Comparison of ENCODE assay signal across 15 mouse cellular contexts in the genomic region with DNA sequence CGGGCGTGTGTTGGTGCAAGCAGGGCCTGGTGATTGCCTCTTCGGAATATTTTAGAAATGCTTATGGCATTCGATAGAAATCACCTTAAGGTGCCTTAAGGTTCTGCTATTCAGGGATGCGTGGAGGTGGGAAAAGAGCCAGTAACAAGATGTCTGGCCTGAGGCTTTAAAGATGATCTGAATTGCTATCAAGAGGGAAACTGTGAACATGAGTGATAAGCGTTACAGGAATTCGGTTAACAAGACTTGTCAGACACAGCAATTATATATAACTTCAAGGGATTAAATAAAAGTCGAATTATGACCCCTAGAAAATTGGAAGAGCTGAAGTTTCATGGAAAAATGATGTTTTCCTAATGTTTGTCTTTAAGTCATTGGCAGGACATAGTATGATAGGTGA. TPM values are rescaled to one million over a fixed set of nuclear protein-coding genes. Genes with fewer than 3 reads are reported as not detected.
DNase-seq lines count a peak whose midpoint lies in the region; ATAC-seq lines count a peak whose summit lies in the region.
"Had no signal": no experiment of that assay in that cellular context is flagged by ENCODE, and none has a peak within 500 bp of the region (broad histone marks: within the 10 kb centered on the region; RNA-seq: fewer than 3 reads in every experiment).

No protein-coding gene starts in this region.

- no peak overlapping the region for H3K4me3 ChIP-seq in hindbrain, embryonic 13.5 days
- H3K4me3 ChIP-seq in hindbrain, embryonic 11.5 days (ENCODE audit: low read depth, low read length): no peak overlapping the region
- H3K4me3 ChIP-seq in midbrain, embryonic 15.5 days: no peak overlapping the region
- H3K4me3 ChIP-seq in midbrain, embryonic 11.5 days (ENCODE audit: low read depth, low read length): no peak overlapping the region
- H3K4me3 ChIP-seq in forebrain, embryonic 15.5 days: no peak overlapping the region
- H3K4me3 ChIP-seq in stomach, embryonic 15.5 days (replicated peaks): no peak overlapping the region

- no peaks in the 10 kb centered on the region for H3K27me3 ChIP-seq in hindbrain, embryonic 13.5 days
- no peaks in the 10 kb centered on the region for H3K27me3 ChIP-seq in hindbrain, embryonic 11.5 days (ENCODE audit: control insufficient read depth, insufficient read depth, low read length)
- no peaks in the 10 kb centered on the region for H3K27me3 ChIP-seq in midbrain, embryonic 15.5 days (replicated peaks)
- no peaks in the 10 kb centered on the region; the same call in 1 of the 2 replicates for H3K27me3 ChIP-seq in midbrain, embryonic 11.5 days (ENCODE audit: control insufficient read depth, insufficient read depth, low read length)
- H3K27me3 ChIP-seq in forebrain, embryonic 15.5 days: no peaks in the 10 kb centered on the region
- H3K27me3 ChIP-seq in stomach, embryonic 15.5 days (replicated peaks): no peaks in the 10 kb centered on the region
- H3K27me3 ChIP-seq: Patski had no signal

- H3K4me1 ChIP-seq in hindbrain, embryonic 13.5 days (replicated peaks): peaks cover 53% of the 10 kb centered on the region
- H3K4me1 ChIP-seq in hindbrain, embryonic 11.5 days (replicated peaks; ENCODE audit: control insufficient read depth, insufficient read depth, low read length): peaks cover 4% of the 10 kb centered on the region; the same call in 1 of the 2 replicates
- H3K4me1 ChIP-seq in midbrain, embryonic 15.5 days: peaks cover 46% of the 10 kb centered on the region
- peaks cover 28% of the 10 kb centered on the region for H3K4me1 ChIP-seq in midbrain, embryonic 11.5 days (ENCODE audit: control insufficient read depth, insufficient read depth, low read length)
- H3K4me1 ChIP-seq in forebrain, embryonic 15.5 days: peaks cover 77% of the 10 kb centered on the region
- H3K4me1 ChIP-seq in stomach, embryonic 15.5 days: peaks cover 38% of the 10 kb centered on the region

- H3K9me3 ChIP-seq in hindbrain, embryonic 13.5 days: no peaks in the 10 kb centered on the region
- H3K9me3 ChIP-seq in hindbrain, embryonic 11.5 days (ENCODE audit: control insufficient read depth, low read length): no peaks in the 10 kb centered on the region
- no peaks in the 10 kb centered on the region for H3K9me3 ChIP-seq in midbrain, embryonic 15.5 days
- no peaks in the 10 kb centered on the region for H3K9me3 ChIP-seq in midbrain, embryonic 11.5 days (ENCODE audit: control insufficient read depth, low read length)
- no peaks in the 10 kb centered on the region for H3K9me3 ChIP-seq in forebrain, embryonic 15.5 days
- H3K9me3 ChIP-seq in stomach, embryonic 15.5 days: no peaks in the 10 kb centered on the region

- 89% methylated on average over 8 of the region's 8 CpGs for WGBS in hindbrain, embryonic 13.5 days
- WGBS in hindbrain, embryonic 11.5 days: 91% methylated on average over 8 of the region's 8 CpGs
- 85% methylated on average over 8 of the region's 8 CpGs for WGBS in midbrain, embryonic 15.5 days
- 93% methylated on average over 8 of the region's 8 CpGs for WGBS in midbrain, embryonic 11.5 days
- 82% methylated on average over 8 of the region's 8 CpGs for WGBS in forebrain, embryonic 15.5 days
- WGBS in stomach, embryonic 15.5 days: 79% methylated on average over 8 of the region's 8 CpGs

- H3K4me2 ChIP-seq in hindbrain, embryonic 13.5 days: no peak overlapping the region
- no peak overlapping the region for H3K4me2 ChIP-seq in hindbrain, embryonic 11.5 days (replicated peaks; ENCODE audit: low read depth, low read length)
- no peak overlapping the region for H3K4me2 ChIP-seq in midbrain, embryonic 15.5 days
- H3K4me2 ChIP-seq in midbrain, embryonic 11.5 days: no peak overlapping the region
- no peak overlapping the region for H3K4me2 ChIP-seq in forebrain, embryonic 15.5 days (replicated peaks)
- H3K4me2 ChIP-seq in stomach, embryonic 15.5 days: no peak overlapping the region

- ATAC-seq in hindbrain, embryonic 13.5 days (ENCODE audit: low FRiP score): no peak
- ATAC-seq in hindbrain, embryonic 11.5 days (ENCODE audit: low FRiP score): no peak
- no peak for ATAC-seq in midbrain, embryonic 15.5 days (replicated peaks)
- ATAC-seq in midbrain, embryonic 11.5 days (ENCODE audit: low FRiP score): no peak
- ATAC-seq in forebrain, embryonic 15.5 days (replicated peaks): no peak
- ATAC-seq in stomach, embryonic 15.5 days (ENCODE audit: insufficient read depth, low FRiP score, low read depth): no peak
- ATAC-seq: Patski had no signal

- H3K27ac ChIP-seq in hindbrain, embryonic 13.5 days: peak overlapping the region; percentile 48; the same call in 1 of the 2 replicates
- H3K27ac ChIP-seq in hindbrain, embryonic 11.5 days (ENCODE audit: low read depth, low read length): no peak overlapping the region
- peak overlapping the region; percentile 26; the same call in 1 of the 2 replicates for H3K27ac ChIP-seq in midbrain, embryonic 15.5 days
- no peak overlapping the region for H3K27ac ChIP-seq in midbrain, embryonic 11.5 days (ENCODE audit: low read depth, low read length)
- H3K27ac ChIP-seq in forebrain, embryonic 15.5 days (replicated peaks): peak overlapping the region; percentile 90
- H3K27ac ChIP-seq in stomach, embryonic 15.5 days: peak overlapping the region; percentile 62

- H3K36me3 ChIP-seq in hindbrain, embryonic 13.5 days: no peaks in the 10 kb centered on the region
- H3K36me3 ChIP-seq in hindbrain, embryonic 11.5 days (ENCODE audit: control insufficient read depth, insufficient read depth, low read length): no peaks in the 10 kb centered on the region
- no peaks in the 10 kb centered on the region for H3K36me3 ChIP-seq in midbrain, embryonic 15.5 days (replicated peaks)
- no peaks in the 10 kb centered on the region for H3K36me3 ChIP-seq in midbrain, embryonic 11.5 days (ENCODE audit: control insufficient read depth, insufficient read depth, low read length)
- no peaks in the 10 kb centered on the region for H3K36me3 ChIP-seq in forebrain, embryonic 15.5 days
- no peaks in the 10 kb centered on the region for H3K36me3 ChIP-seq in stomach, embryonic 15.5 days

- DNase-seq in hindbrain, embryonic 11.5 days (ENCODE audit: low spot score): no peak
- DNase-seq in midbrain, embryonic 11.5 days (ENCODE audit: low spot score, missing footprints): no peak
- DNase-seq in retina, postnatal 1 day: no peak
- DNase-seq in urinary bladder, adult 2 months (ENCODE audit: low spot score): no peak
- DNase-seq: adrenal gland, adult 8-10 months; cerebellum, postnatal 36 days; gastrocnemius, postnatal 25 days; heart, postnatal 4 days; kidney, postnatal 36 days; right cerebral cortex, postnatal 14 days had no signal

- H3K9ac ChIP-seq in hindbrain, embryonic 13.5 days: no peak overlapping the region
- H3K9ac ChIP-seq in hindbrain, embryonic 11.5 days (ENCODE audit: low read depth, low read length): no peak overlapping the region
- no peak overlapping the region for H3K9ac ChIP-seq in midbrain, embryonic 15.5 days
- H3K9ac ChIP-seq in midbrain, embryonic 11.5 days (ENCODE audit: low read length): no peak overlapping the region
- H3K9ac ChIP-seq in forebrain, embryonic 15.5 days (replicated peaks): no peak overlapping the region
- no peak overlapping the region for H3K9ac ChIP-seq in stomach, embryonic 15.5 days

RNA-seq across cellular contexts. Expression of a gene that starts 51.7 kb away (rescaled TPM):
- polyA plus RNA-seq in hindbrain, embryonic 13.5 days (2015; fragmentation: Nextera tagmentation; extraction: Ambion mirVana): 11.1 and 12.0 TPM in 2 replicates
- 16.7 and 20.8 TPM in 2 replicates for polyA plus RNA-seq in hindbrain, embryonic 11.5 days (2014; fragmentation: Nextera tagmentation; extraction: Ambion mirVana)
- 9.0 and 10.4 TPM in 2 replicates for polyA plus RNA-seq in midbrain, embryonic 15.5 days (2015; fragmentation: Nextera tagmentation; extraction: Ambion mirVana)
- 17.0 and 17.6 TPM in 2 replicates for polyA plus RNA-seq in midbrain, embryonic 11.5 days (2014; fragmentation: Nextera tagmentation; extraction: Ambion mirVana)
- polyA plus RNA-seq in forebrain, embryonic 15.5 days (2015; fragmentation: Nextera tagmentation; extraction: Ambion mirVana): 17.8 and 18.9 TPM in 2 replicates
- 21.4 and 24.7 TPM in 2 replicates for polyA plus RNA-seq in stomach, embryonic 15.5 days (2015; fragmentation: Nextera tagmentation; extraction: Ambion mirVana)
- 23.1 and 31.2 TPM in 2 replicates for polyA plus RNA-seq in urinary bladder, adult 2 months (2012; rRNA removed)

Comparison
In these comparisons a context has a peak if more than half of its experiments do, and no peak if none do; other contexts are left out.
1. H3K27ac ChIP-seq: peak in hindbrain, embryonic 13.5 days (single experiment), midbrain, embryonic 15.5 days (single experiment), forebrain, embryonic 15.5 days (single experiment) and stomach, embryonic 15.5 days (single experiment); none in hindbrain, embryonic 11.5 days (single experiment) and midbrain, embryonic 11.5 days (single experiment).